Mouse (Mus musculus) macrophage (primary cell): ENCODE measurements around the gene Ssbp4. TPM values are rescaled to one million over a fixed set of nuclear protein-coding genes. Genes with fewer than 3 reads are reported as not detected.

ENCODE experiments used
- H3K27ac ChIP-seq: fragments of 350-480 bp; formaldehyde crosslinking; 2 replicates; pipeline ENCODE4 v1.9.0; 2021
- H3K36me3 ChIP-seq: fragments of 350-480 bp; formaldehyde crosslinking; 2 replicates; pipeline ENCODE4 v1.9.0; 2021; ENCODE audit errors: inconsistent target
- H3K4me3 ChIP-seq: fragments of 350-480 bp; formaldehyde crosslinking; 2 replicates; pipeline ENCODE4 v1.9.0; 2021; ENCODE audit errors: inconsistent target
- H3K79me2 ChIP-seq: fragments of 350-480 bp; formaldehyde crosslinking; 2 replicates; pipeline ENCODE4 v1.9.0; 2021; ENCODE audit errors: inconsistent target
- WGBS: methylation state at CpG from one replicate; pipeline ENCODE4 v1.1.7; 2026; ENCODE audit warnings: inconsistent platforms; ENCODE audit not compliant: missing documents; 5-methylcytosine and 5-hydroxymethylcytosine counted together
- polyA plus RNA-seq: library from polyadenylated mRNA; stranded (reverse); fragments of 250-400 nt; gene quantifications from 3 replicates; pipeline ENCODE4 v1.2.4, GENCODE M21; 2018; ENCODE audit warnings: inconsistent platforms
- total RNA-seq, 78 experiments: library from RNA; depleted of rRNA; stranded (reverse); fragments of 250-400 nt; gene quantifications; 1 replicate in 9 of 78; 2 replicates in 24 of 78; 3 replicates in 43 of 78; 4 replicates in 2 of 78; pipeline ENCODE4 v1.2.4; 2018; ENCODE audit warnings: inconsistent platforms in 56 of 78

Ssbp4 gene
- total RNA-seq (2018; cell fraction: chromatin; rRNA removed), result 100 to 1,000 TPM in 19 of 26 experiments, 10 to 100 TPM in 7; 38.7 to 250 (median 142) TPM
- total RNA-seq (2018; cell fraction: cytosol; rRNA removed), result 100 to 1,000 TPM in 25 of 26 experiments, 10 to 100 TPM in 1; 92.7 to 165 (median 127) TPM
- total RNA-seq (2018; cell fraction: nucleus; rRNA removed), result 100 to 1,000 TPM in 8 of 26 experiments, 10 to 100 TPM in 18; 37.5 to 190 (median 88.4) TPM
- 71.4 to 137 TPM (median 122 TPM) in 3 replicates for polyA plus RNA-seq

GRCm38 (mm10) chr8:70608749-70609367 is at the start of gene Ssbp4:
Gene Ssbp4, minus strand, starts transcription at chr8:70608872.
- Histone ChIP-seq H3K4me3 (peak within 1 kb of the TSS; percentile 83), H3K36me3 (no peaks in the 10 kb centered on the region), H3K27ac (peak within 1 kb of the TSS; percentile 100), H3K79me2 (peaks cover 56% of the 10 kb centered on the region)
- 3% methylated on average over 26 of the region's 26 CpGs for WGBS

- Histone ChIP-seq H3K27ac (no peak overlapping the region), H3K4me3 (peak overlapping the region; percentile 91; the same call in 1 of the 2 replicates), H3K36me3 (peaks cover 23% of the 10 kb centered on the region; the same call in 1 of the 2 replicates), H3K79me2 (peaks cover 43% of the 10 kb centered on the region)
- 100% methylated on average over 2 of the region's 2 CpGs for WGBS
Observed at GRCm38 (mm10) chr8:70657739-70658138, 49.1 kb upstream of the Ssbp4 start.

GRCm38 (mm10) chr8:70657214-70657613 is 48.5 kb upstream of the Ssbp4 start:
- Histone ChIP-seq H3K27ac (no peak overlapping the region), H3K4me3 (no peak overlapping the region), H3K36me3 (peaks cover 27% of the 10 kb centered on the region; the same call in 1 of the 2 replicates), H3K79me2 (peaks cover 48% of the 10 kb centered on the region)
- WGBS, result 96% methylated on average over 3 of the region's 3 CpGs

GRCm38 (mm10) chr8:70656193-70656790 is 47.6 kb upstream of the Ssbp4 start:
- H3K79me2 ChIP-seq, result peaks cover 49% of the 10 kb centered on the region
- H3K4me3 ChIP-seq, result no peak overlapping the region
- 93% methylated on average over 13 of the region's 13 CpGs for WGBS
- H3K36me3 ChIP-seq, result peaks cover 34% of the 10 kb centered on the region; the same call in 1 of the 2 replicates
- no peak overlapping the region for H3K27ac ChIP-seq

- 93% methylated on average over 2 of the region's 2 CpGs for whole genome bisulfite sequencing
- H3K36me3 ChIP-seq, result peaks cover 34% of the 10 kb centered on the region; the same call in 1 of the 2 replicates
- no peak overlapping the region for H3K27ac ChIP-seq
- no peak overlapping the region for H3K4me3 ChIP-seq
- H3K79me2 ChIP-seq, result peaks cover 49% of the 10 kb centered on the region
Observed at GRCm38 (mm10) chr8:70655469-70655868, 46.8 kb upstream of the Ssbp4 start.

- Histone ChIP-seq H3K4me3 (no peak overlapping the region), H3K27ac (peak overlapping the region; percentile 35), H3K36me3 (peaks cover 34% of the 10 kb centered on the region; the same call in 1 of the 2 replicates), H3K79me2 (peaks cover 50% of the 10 kb centered on the region)
- WGBS, result 0% methylated on average over 1 of the region's 1 CpGs
Observed at GRCm38 (mm10) chr8:70654121-70654520, 45.4 kb upstream of the Ssbp4 start.

- Histone ChIP-seq H3K27ac (peak overlapping the region; percentile 42), H3K4me3 (no peak overlapping the region), H3K79me2 (peaks cover 41% of the 10 kb centered on the region), H3K36me3 (peaks cover 34% of the 10 kb centered on the region; the same call in 1 of the 2 replicates)
- 31% methylated on average over 2 of the region's 2 CpGs for WGBS
Observed at GRCm38 (mm10) chr8:70653226-70653625, 44.6 kb upstream of the Ssbp4 start.

- WGBS, result 95% methylated on average over 15 of the region's 17 CpGs
- H3K27ac ChIP-seq, result peak overlapping the region; percentile 98
- peaks cover 14% of the 10 kb centered on the region; the same call in 1 of the 2 replicates for H3K36me3 ChIP-seq
- peaks cover 15% of the 10 kb centered on the region; the same call in 1 of the 2 replicates for H3K79me2 ChIP-seq
- H3K4me3 ChIP-seq, result no peak overlapping the region
Observed at GRCm38 (mm10) chr8:70650351-70650750, 41.7 kb upstream of the Ssbp4 start.

GRCm38 (mm10) chr8:70649324-70649723 is 40.7 kb upstream of the Ssbp4 start:
- H3K27ac ChIP-seq, result peak overlapping the region; percentile 98
- peaks cover 10% of the 10 kb centered on the region; the same call in 1 of the 2 replicates for H3K36me3 ChIP-seq
- no peak overlapping the region for H3K4me3 ChIP-seq
- peaks cover 11% of the 10 kb centered on the region; the same call in 1 of the 2 replicates for H3K79me2 ChIP-seq
- 37% methylated on average over 4 of the region's 4 CpGs for WGBS

- no peak overlapping the region for H3K4me3 ChIP-seq
- 62% methylated on average over 3 of the region's 3 CpGs for WGBS
- H3K79me2 ChIP-seq, result peaks cover 11% of the 10 kb centered on the region; the same call in 1 of the 2 replicates
- peak overlapping the region; percentile 98 for H3K27ac ChIP-seq
- H3K36me3 ChIP-seq, result peaks cover 10% of the 10 kb centered on the region; the same call in 1 of the 2 replicates
Observed at GRCm38 (mm10) chr8:70648921-70649320, 40.2 kb upstream of the Ssbp4 start.

GRCm38 (mm10) chr8:70648164-70648442 is 39.4 kb upstream of the Ssbp4 start:
- Histone ChIP-seq H3K36me3 (peaks cover 10% of the 10 kb centered on the region; the same call in 1 of the 2 replicates), H3K79me2 (peaks cover 11% of the 10 kb centered on the region; the same call in 1 of the 2 replicates), H3K4me3 (no peak overlapping the region), H3K27ac (peak overlapping the region; percentile 98)
- 80% methylated on average over 1 of the region's 1 CpGs for WGBS

- Histone ChIP-seq H3K4me3 (no peak overlapping the region), H3K36me3 (peaks cover 9% of the 10 kb centered on the region; the same call in 1 of the 2 replicates), H3K79me2 (peaks cover 7% of the 10 kb centered on the region; the same call in 1 of the 2 replicates), H3K27ac (peak overlapping the region; percentile 98)
- 84% methylated on average over 8 of the region's 8 CpGs for WGBS
Observed at GRCm38 (mm10) chr8:70647343-70648163, 38.9 kb upstream of the Ssbp4 start.

- H3K36me3 ChIP-seq, result peaks cover 2% of the 10 kb centered on the region; the same call in 1 of the 2 replicates
- peaks cover 4% of the 10 kb centered on the region; the same call in 1 of the 2 replicates for H3K79me2 ChIP-seq
- H3K4me3 ChIP-seq, result no peak overlapping the region
- H3K27ac ChIP-seq, result peak overlapping the region; percentile 98
Observed at GRCm38 (mm10) chr8:70646775-70647174, 38.1 kb upstream of the Ssbp4 start.

- peak overlapping the region; percentile 98 for H3K27ac ChIP-seq
- 85% methylated on average over 4 of the region's 6 CpGs for WGBS
Observed at GRCm38 (mm10) chr8:70646369-70646768, 37.7 kb upstream of the Ssbp4 start.

More at GRCm38 (mm10) chr8:70646369-70646768, 37.7 kb upstream of the Ssbp4 start:
- H3K36me3 ChIP-seq, result no peaks in the 10 kb centered on the region; the same call in 1 of the 2 replicates
- peaks cover 4% of the 10 kb centered on the region; the same call in 1 of the 2 replicates for H3K79me2 ChIP-seq
- H3K4me3 ChIP-seq, result no peak overlapping the region
